Mouse (Mus musculus) lung, postnatal 0 days (tissue): ENCODE measurements around the gene Ell.

ENCODE experiments used
- CTCF ChIP-seq: IDR thresholded peaks from 2 replicates; pipeline ENCODE4 v1.5.1; 2016; ENCODE audit warnings: antibody characterized with exemption, mild to moderate bottlenecking
- EP300 ChIP-seq: IDR thresholded peaks from 2 replicates; pipeline ENCODE4 v1.6.1; 2016; ENCODE audit warnings: antibody characterized with exemption, mild to moderate bottlenecking, control low read depth

DNA sequence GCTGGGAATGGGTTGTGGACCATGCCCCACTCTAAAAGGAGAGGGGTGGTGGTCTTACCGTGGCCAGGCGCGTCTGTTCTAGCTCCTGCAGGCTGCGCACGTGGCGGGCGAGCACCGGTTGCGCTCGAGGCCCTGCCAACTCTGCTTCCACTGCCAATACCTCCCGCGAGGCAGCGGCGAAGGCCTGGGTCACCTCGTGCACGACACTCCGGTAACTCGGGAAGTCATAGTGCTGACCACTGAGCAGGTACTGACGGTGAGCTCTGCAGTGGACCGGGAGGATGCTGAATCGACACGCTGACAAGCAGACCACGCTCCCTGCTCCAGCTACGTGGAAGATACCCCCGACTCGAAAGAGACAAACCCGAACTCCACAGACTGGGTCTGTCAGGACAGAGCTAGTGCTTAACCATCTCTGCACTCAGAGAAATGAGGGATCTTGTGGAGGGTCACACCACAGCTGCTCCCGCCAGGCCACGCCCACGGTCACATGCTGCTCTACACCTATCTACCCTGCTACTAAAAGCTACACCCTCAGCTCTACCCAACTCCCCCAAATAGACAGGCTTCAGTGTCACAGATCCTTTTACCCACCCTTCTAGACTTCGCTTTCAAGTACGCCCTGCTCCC, 33.4 kb upstream of the Ell start:
- no peak for TF ChIP-seq CTCF
- TF ChIP-seq EP300 = no peak
